Mouse (Mus musculus) testis, postnatal 14 days (tissue): ENCODE results near the gene Zfp866.

Experiments
- DNase-seq: peaks from one replicate; pipeline ENCODE4 v3.0.0; 2021; ENCODE audit warnings: low spot score

Gene Zfp866

DNA sequence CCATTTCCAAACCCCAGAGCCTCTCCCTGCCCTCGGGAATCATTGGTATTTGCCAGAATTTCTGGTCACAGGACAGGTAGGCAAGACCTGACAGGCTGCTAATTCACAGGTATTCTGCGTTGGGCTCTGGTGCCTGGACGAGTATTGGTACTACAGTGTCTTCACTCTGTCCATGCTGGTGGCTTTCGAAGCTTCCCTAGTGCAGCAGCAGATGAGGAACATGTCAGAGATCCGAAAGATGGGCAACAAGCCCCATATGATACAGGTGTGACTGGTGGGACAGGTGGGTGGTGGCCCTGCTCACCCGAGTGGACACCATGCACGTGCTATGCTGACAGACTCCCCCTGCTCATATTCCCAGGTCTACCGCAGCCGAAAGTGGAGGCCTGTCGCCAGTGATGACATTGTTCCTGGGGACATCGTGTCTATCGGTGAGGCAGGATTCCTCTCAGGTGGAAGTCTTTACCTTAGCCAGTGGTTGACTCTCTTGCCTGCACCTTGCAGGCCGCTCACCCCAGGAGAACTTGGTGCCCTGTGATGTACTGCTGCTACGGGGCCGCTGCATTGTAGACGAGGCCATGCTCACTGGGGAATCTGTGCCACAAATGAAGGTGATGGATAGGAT, 5.9 kb upstream of the Zfp866 start:
- no peak for DNase-seq

GRCm38 (mm10) chr8:69794901-69795300, 3.9 kb upstream of the Zfp866 start:
- no peak for DNase-seq

DNA sequence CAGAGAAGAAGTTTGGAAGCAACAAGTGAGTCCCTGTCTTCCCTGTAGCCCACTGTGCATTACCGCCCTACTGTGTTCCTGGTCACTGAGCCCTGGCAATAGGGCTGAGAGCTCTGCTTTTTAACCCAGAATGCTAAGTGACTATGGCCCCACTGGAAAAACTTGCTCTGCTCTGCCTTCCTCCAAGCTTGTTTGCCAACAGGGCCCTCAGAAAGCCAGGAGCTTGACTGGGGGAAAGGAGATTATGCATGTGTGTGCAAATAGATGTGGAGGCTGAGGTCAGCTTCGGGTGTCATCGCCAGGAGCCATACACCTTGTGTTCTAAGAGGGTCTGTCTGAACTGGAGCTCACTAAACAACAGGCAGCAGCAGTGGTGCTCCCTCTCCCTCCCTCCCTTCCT, 3.1 kb upstream of the Zfp866 start:
- no peak for DNase-seq

DNA sequence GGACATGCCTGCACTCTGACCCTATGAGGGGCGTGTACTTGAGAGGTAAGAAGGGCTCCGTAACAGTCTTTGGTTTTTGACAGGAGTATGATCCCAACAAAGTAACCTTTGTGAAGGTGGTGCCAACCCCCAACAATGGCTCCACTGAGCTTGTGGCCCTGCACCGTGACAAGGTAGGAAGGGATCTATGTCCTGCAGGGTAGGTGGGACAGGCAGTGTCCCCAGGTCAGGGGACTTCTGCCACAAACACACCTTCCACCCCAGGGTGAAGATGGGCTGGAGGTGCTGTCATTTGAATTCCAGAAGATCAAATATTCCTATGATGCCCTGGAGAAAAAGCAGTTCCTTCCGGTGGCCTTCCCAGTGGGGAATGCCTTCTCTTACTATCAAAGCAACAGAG, 2.7 kb upstream of the Zfp866 start:
- DNase-seq: no peak

DNA sequence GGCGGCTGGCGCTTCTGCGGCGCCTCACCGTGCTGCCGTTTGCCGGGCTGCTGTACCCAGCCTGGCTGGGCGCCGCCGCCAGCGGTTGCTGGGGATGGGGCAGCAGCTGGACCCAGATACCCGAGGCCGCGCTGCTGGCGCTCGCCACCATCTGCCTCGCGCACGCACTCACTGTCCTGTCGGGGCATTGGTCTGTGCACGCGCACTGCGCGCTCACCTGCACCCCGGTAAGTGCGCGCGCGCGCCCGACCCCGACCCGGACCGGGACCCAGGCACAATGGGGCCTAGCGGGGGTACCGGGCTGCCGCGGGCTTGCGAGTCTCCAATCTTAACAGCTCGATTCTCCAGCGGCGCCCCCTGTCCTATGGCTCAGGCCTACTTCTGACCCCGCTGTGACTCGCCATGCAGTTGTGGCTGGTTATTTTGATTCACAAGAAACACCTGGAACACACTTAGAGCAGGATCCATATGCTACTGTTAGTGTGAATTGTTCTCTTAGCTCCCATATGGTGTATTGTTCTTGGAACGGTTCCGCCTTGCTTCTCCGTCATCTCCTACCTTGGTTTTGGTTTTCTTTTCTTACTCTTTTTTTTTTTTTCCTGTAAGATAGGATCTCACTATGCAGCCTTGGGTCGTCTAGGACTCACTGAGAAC, 564 bp upstream of the Zfp866 start:
- peak; percentile 77 for DNase-seq

DNA sequence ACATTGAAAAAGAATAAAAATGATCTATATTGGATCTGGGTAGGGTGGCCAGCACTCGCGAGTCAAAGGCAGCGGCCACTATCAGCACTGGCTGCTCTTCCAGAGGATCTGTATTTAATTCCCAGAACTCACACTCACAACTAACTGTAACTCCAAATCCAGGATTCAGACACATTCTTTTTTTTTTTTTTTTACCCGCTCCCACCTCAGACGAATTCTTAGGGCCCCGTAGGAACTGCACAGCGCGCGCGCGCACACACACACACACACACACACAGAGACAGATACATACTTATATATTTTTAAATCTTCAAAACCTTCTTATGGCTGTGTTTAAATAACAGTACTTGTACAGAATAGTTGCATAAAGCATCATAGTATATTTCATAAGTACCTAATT, 614 bp downstream of the Zfp866 start:
- DNase-seq: no peak

- DNase-seq: no peak
These were observed 1.2 kb downstream of the Zfp866 start for GRCm38 (mm10) chr8:69789731-69790130.

DNA sequence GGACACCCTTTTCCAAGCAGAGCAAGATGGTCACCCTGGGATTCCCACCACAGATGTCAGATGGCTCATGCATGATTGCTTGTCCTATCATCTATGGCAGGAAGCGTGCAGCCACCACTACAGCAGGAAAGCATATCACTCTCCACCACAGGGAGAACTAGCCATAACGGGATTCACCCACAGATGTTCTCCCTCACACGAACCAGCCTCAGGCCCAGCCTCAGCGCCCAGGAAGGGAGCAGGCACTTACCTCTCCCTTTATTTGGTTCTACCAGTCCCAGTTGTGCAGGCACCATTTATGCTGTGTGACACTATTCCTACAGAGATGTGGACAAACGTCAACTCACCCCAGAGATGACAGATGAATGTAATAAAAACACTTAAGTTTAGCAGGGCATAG, 1.9 kb downstream of the Zfp866 start:
- DNase-seq: no peak

DNA sequence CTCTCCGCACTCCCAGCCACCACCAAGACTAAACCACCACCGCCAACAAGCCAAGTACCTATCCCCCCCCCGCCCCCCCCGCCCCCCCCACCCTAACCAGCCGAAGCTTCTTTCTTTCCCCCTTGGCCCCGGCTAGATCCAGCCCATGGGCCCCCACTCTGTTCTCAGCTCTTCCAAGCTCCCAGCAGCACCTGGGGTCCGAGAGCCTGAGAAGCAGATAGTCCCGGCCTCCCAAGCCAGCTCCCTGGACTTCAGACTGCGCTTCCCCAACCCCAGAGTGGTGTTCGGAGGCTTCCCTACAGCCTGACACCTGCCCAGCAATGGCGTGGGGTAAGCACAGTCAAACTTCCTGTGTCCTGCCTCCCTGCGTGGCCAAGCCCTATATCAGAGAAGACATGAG, 13.9 kb downstream of the Zfp866 start:
- DNase-seq: no peak

DNA sequence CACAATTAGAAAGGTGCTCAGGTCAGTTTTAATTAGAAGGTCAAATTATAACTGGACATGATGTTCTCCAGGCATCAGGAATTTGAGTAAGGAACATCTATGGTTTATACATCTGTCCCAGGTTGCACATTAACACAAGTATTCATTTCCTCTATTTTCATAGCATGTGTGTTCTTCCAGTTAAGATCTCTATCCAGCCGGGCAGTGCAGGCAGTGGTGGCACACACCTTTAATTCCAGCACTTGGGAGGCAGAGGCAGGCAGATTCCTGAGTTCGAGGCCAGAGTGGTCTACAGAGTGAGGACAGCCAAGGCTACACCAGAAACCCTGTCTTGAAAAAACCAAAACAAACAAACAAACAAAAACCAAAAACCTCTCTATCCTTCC, 15.8 kb downstream of the Zfp866 start:
- no peak for DNase-seq

GRCm38 (mm10) chr8:69774503-69775148, 16.4 kb downstream of the Zfp866 start, which contains the start of gene Gm20422:
Gm20422 (minus strand) TSS chr8:69774886.
- peak; percentile 94 for DNase-seq

- DNase-seq: no peak
These were observed 18.9 kb downstream of the Zfp866 start for GRCm38 (mm10) chr8:69772106-69772505.

GRCm38 (mm10) chr8:69771221-69771620, 19.8 kb downstream of the Zfp866 start:
- no peak for DNase-seq

GRCm38 (mm10) chr8:69761814-69762445, 29.0 kb downstream of the Zfp866 start:
- no peak for DNase-seq

- DNase-seq: no peak
These were observed 32.7 kb downstream of the Zfp866 start for GRCm38 (mm10) chr8:69758316-69758715.

GRCm38 (mm10) chr8:69752437-69752836, 38.5 kb downstream of the Zfp866 start:
- DNase-seq: no peak

GRCm38 (mm10) chr8:69749544-69750454, 41.2 kb downstream of the Zfp866 start, which contains the start of gene Zfp963:
Zfp963 (minus strand) TSS chr8:69749970.
- DNase-seq: peak; percentile 90

- DNase-seq: no peak
These were observed 49.7 kb downstream of the Zfp866 start for GRCm38 (mm10) chr8:69741231-69741630.

GRCm38 (mm10) chr8:69740763-69741162, 50.2 kb downstream of the Zfp866 start:
- DNase-seq: no peak

- DNase-seq: no peak
These were observed 55.5 kb downstream of the Zfp866 start for GRCm38 (mm10) chr8:69735495-69735894.

DNA sequence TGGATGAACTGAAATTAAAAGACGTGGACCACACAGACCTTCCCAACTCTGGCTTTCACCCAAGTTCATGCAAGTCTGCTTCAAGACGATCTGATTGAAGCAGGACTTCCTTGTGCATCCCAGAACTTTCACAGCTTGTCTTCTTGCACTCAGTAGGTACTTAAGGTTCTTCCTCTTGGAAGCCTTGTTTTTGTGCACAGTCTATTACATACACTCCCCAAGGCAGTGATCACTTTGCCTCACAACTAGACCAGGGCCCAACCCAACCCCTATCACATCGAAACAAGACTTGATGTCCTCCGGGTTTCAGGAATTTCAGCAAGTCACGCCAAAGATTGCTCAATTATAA, 73.8 kb downstream of the Zfp866 start:
- no peak for DNase-seq
